10 mouse cellular contexts compared by ENCODE assay signal in the genomic region with DNA sequence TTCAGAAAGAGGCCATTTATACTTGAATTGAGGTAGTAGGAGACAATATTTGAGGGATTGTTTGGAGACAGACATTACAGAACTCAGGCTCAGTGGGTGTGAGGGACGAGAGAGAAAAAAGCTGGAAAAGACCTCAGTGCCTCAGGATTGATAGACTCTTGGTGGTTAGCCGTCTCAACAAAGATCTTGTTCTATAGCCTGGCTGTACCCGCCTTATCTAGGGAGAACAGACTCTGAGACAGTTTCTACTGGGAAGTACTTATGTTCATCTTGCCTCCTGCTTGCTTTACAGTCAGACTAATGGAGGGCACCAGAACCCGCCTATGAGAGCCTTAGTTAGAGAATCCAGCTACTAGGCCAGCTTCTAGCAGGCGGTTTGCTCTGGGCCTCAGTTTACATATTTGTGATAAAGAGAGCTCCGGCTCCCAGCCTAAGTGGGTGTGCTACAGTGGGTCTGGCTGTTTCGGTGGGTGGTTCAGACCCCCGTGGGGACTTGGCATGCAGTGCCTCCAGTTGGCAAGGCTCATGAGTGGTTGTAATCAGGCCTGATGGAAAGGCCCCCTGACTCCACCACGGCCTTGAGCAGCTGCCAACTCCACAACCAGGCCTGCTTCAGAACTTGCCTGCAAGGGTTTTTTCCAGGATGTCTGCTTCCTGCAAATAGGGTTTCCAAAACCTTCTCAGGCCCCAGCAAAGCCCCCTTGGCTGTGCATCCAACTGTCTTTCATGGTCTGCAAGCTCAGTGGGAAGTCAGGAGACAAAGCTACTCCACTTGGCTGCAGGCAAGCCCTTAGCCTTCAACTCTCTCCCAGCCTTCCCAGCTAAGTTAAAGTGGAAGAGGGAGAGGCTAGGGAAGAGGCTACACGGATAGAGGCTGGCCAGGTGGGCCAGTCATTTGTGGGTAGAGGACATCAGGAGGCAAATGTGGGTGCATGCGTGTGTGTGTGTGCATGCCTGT.
DNase-seq lines count a peak whose midpoint lies in the region; ATAC-seq lines count a peak whose summit lies in the region.
"Had no signal": no experiment of that assay in that cellular context is flagged by ENCODE, and none has a peak within 500 bp of the region (broad histone marks: within the 10 kb centered on the region; RNA-seq: fewer than 3 reads in every experiment).

No protein-coding gene starts in this region.

- intact Hi-C loops in heart, postnatal 36 days (cut with DNase I) = no loop called here

- no peaks in the 10 kb centered on the region for H3K9me3 ChIP-seq in heart, embryonic 10.5 days
- no peaks in the 10 kb centered on the region for H3K9me3 ChIP-seq in limb, embryonic 12.5 days
- H3K9me3 ChIP-seq in stomach, embryonic 16.5 days (replicated peaks; ENCODE audit: control insufficient read depth, low read length) = no peaks in the 10 kb centered on the region
- H3K9me3 ChIP-seq: midbrain, embryonic 12.5 days had no signal

- H3K4me1 ChIP-seq in heart, embryonic 10.5 days = peaks cover 76% of the 10 kb centered on the region
- H3K4me1 ChIP-seq in limb, embryonic 12.5 days (replicated peaks) = peaks cover 60% of the 10 kb centered on the region
- peaks cover 69% of the 10 kb centered on the region for H3K4me1 ChIP-seq in stomach, embryonic 16.5 days (ENCODE audit: control insufficient read depth, insufficient read depth, low read length)

- H3K27ac ChIP-seq in heart, embryonic 10.5 days = peak overlapping the region; percentile 79
- peak overlapping the region; percentile 64 for H3K27ac ChIP-seq in limb, embryonic 12.5 days
- H3K27ac ChIP-seq in stomach, embryonic 16.5 days (ENCODE audit: low read length) = peak overlapping the region; percentile 88
- H3K27ac ChIP-seq: midbrain, embryonic 12.5 days had no signal

- H3K27me3 ChIP-seq in heart, embryonic 10.5 days (ENCODE audit: insufficient read depth, poor library complexity, severe bottlenecking) = no peaks in the 10 kb centered on the region
- H3K27me3 ChIP-seq in limb, embryonic 12.5 days = no peaks in the 10 kb centered on the region
- H3K27me3 ChIP-seq in stomach, embryonic 16.5 days (ENCODE audit: control insufficient read depth, insufficient read depth, low read length) = no peaks in the 10 kb centered on the region
- H3K27me3 ChIP-seq: CH12.LX; midbrain, embryonic 12.5 days had no signal

- H3K9ac ChIP-seq in limb, embryonic 12.5 days (replicated peaks) = 0 out of 2 replicates have a peak overlapping the region, but pooled peaks have one; percentile 23
- H3K9ac ChIP-seq in stomach, embryonic 16.5 days (ENCODE audit: low read length) = peak overlapping the region; percentile 64
- H3K9ac ChIP-seq: midbrain, embryonic 12.5 days had no signal

- WGBS in heart, embryonic 10.5 days = 70% methylated on average over 11 of the region's 11 CpGs
- 83% methylated on average over 11 of the region's 11 CpGs for WGBS in limb, embryonic 12.5 days
- 56% methylated on average over 11 of the region's 11 CpGs for whole genome bisulfite sequencing in stomach, embryonic 16.5 days

- no peak overlapping the region for H3K4me2 ChIP-seq in limb, embryonic 12.5 days
- no peak overlapping the region for H3K4me2 ChIP-seq in stomach, embryonic 16.5 days (ENCODE audit: low read depth, low read length)
- H3K4me2 ChIP-seq: midbrain, embryonic 12.5 days had no signal

- H3K4me3 ChIP-seq in heart, embryonic 10.5 days = no peak overlapping the region
- H3K4me3 ChIP-seq in limb, embryonic 12.5 days (replicated peaks) = no peak overlapping the region
- no peak overlapping the region for H3K4me3 ChIP-seq in stomach, embryonic 16.5 days (replicated peaks; ENCODE audit: low read length)
- H3K4me3 ChIP-seq: midbrain, embryonic 12.5 days had no signal

- H3K36me3 ChIP-seq in heart, embryonic 10.5 days = no peaks in the 10 kb centered on the region
- H3K36me3 ChIP-seq in limb, embryonic 12.5 days = no peaks in the 10 kb centered on the region
- no peaks in the 10 kb centered on the region for H3K36me3 ChIP-seq in stomach, embryonic 16.5 days (ENCODE audit: control insufficient read depth, insufficient read depth, low read length)
- H3K36me3 ChIP-seq: midbrain, embryonic 12.5 days had no signal

- no peak for ATAC-seq in limb, embryonic 12.5 days (ENCODE audit: insufficient number of reproducible peaks, insufficient read depth, low FRiP score, low TSS enrichment, low read depth)
- peak; percentile 22; the same call in 1 of the 2 replicates for ATAC-seq in stomach, embryonic 16.5 days (ENCODE audit: insufficient read depth, low FRiP score)

- DNase-seq in heart, embryonic 10.5 days (ENCODE audit: low spot score) = no peak
- DNase-seq in heart, postnatal 36 days = no peak
- DNase-seq in spleen, postnatal 4 days (ENCODE audit: low spot score in 2 of 2) = peak; percentile 51 to 73
- no peak for DNase-seq in spleen, adult 18-20 months
- DNase-seq in left cerebral cortex, adult 11 months (ENCODE audit: low spot score) = no peak
- no peak for DNase-seq in layer of hippocampus, postnatal 25 days (ENCODE audit: extremely low spot score in 1 of 2, low spot score in 1 of 2)

Comparison
In these comparisons a context has a peak if more than half of its experiments do, and no peak if none do; other contexts are left out.
1. DNase-seq: peak in spleen, postnatal 4 days (2 of 2); none in heart, embryonic 10.5 days (single experiment), heart, postnatal 36 days (0 of 2), spleen, adult 18-20 months (0 of 2), left cerebral cortex, adult 11 months (single experiment) and layer of hippocampus, postnatal 25 days (0 of 2).
2. Peak in every context shown above with its lines, with median percentiles within 50 percentile points of each other: H3K27ac ChIP-seq.